Mouse (Mus musculus): ENCODE results near the gene Ccdc9. TPM values are rescaled to one million over a fixed set of nuclear protein-coding genes. Genes with fewer than 3 reads are reported as not detected.

The Ccdc9 gene
- 57.4 and 63.6 TPM in 2 replicates for total RNA-seq (2012; rRNA removed)
- 10 to 100 TPM in 1 of 2 experiments, not detected in 1; 97.1 TPM for polyA plus RNA-seq (2012; ENCODE audit: insufficient read depth in 1 of 2, insufficient read length in 2 of 2, low read depth in 1 of 2, low replicate concordance in 2 of 2, missing spikeins in 1 of 2)

DNA sequence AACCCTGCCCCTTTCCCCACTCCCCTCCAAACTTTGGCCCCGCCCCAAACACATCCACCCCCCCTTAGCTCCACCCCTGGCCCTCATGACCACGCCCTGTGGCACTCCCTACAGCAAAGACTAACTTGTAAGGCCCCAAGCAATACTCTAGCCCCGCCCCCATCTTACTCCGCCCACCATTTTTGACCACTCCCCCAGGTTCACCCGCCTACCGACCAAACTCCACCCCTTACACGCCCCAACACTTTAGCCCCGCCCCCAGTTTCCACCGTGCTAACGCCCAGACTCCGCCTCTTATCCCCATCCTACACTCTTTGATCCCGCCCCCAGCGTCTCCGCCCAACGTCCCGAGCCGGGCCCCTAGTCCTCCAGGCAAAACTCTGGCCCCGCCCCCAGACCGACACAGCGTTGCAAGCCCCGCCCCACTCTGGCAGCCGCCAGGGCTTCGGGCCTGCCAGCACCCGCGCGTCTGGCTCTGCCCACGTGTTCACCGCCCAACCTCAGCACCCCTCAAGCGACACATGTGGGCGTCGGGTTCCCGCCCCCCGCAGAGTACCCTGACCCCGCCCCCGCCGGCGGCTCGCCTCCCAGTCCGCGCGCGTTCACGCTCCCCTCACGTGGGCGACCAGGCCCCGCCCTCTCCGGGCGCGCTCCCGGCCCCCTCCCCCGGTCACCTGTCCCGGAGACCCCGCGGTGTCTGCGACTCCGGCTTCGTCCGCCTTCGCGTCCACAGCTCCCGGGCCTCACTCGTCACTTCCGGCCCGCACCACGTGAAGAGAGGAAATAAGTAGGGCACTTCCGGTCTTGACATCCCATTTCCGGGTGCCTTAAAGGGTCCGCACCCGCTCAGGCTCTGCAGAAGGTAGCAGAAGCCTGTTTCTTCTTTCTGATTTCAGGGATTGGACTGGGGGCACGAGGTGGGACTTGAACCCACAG is at the start of gene Ccdc9:
Gene Ccdc9 (minus strand): TSS at position 770 of the 936 bp plus-strand sequence.
- Histone ChIP-seq H3K9ac (ENCODE audit: control insufficient read depth, low read depth, low read length, poor library complexity, severe bottlenecking) (peak within 1 kb of the TSS; percentile 88), H3K27ac (ENCODE audit: control insufficient read depth, low read depth, low read length) (peak within 1 kb of the TSS; percentile 87), H3K4me1 (ENCODE audit: control insufficient read depth in 1 of 2, insufficient read depth in 2 of 2, low read length in 2 of 2) (peaks cover 0 to 12% of the 10 kb centered on the region in 2 experiments; a peak in 2 of 4 replicates), H3K27me3 (ENCODE audit: control insufficient read depth in 1 of 2, insufficient read depth in 2 of 2, low read length in 2 of 2) (no peaks in the 10 kb centered on the region), H3K36me3 (ENCODE audit: control insufficient read depth in 1 of 2, insufficient read depth in 2 of 2, low read length in 2 of 2) (peaks cover 0 to 6% of the 10 kb centered on the region in 2 experiments; a peak in 3 of 4 replicates), H3K79me2 (ENCODE audit: control insufficient read depth, insufficient read depth, low read length, poor library complexity) (peaks cover 12% of the 10 kb centered on the region), H3K9me3 (replicated peaks; ENCODE audit: insufficient read depth, low read length) (no peaks in the 10 kb centered on the region), H3K4me3 (ENCODE audit: control insufficient read depth in 1 of 2, insufficient read depth in 1 of 2, low read depth in 2 of 2, low read length in 2 of 2) (peak within 1 kb of the TSS; percentile 68 to 77)
- TF ChIP-seq TBP (IDR thresholded peaks at IDR 0.05; ENCODE audit: low read depth, low read length), result peak; percentile 92
- TF ChIP-seq POLR2AphosphoS2 (IDR thresholded peaks at IDR 0.05; ENCODE audit: low read length), result 0 out of 2 replicates have a peak, but pooled peaks have one; percentile 29
- TF ChIP-seq KAT2A (conservative IDR thresholded peaks at IDR 0.05; ENCODE audit: low read depth, low read length), result no peak; the same call in 1 of the 2 replicates
- peak; percentile 89 for TF ChIP-seq HCFC1 (IDR thresholded peaks at IDR 0.05; ENCODE audit: low read depth, low read length)
- no peak for TF ChIP-seq POLR2AphosphoS5 (IDR thresholded peaks at IDR 0.05; ENCODE audit: borderline replicate concordance, low read depth, low read length)
- no peak for TF ChIP-seq GATA1 (IDR thresholded peaks at IDR 0.05; ENCODE audit: low read depth, low read length)
- TF ChIP-seq ZMIZ1 (IDR thresholded peaks at IDR 0.05; ENCODE audit: low read depth, low read length), result no peak
- no peak for TF ChIP-seq ZNF384 (IDR thresholded peaks at IDR 0.05; ENCODE audit: low read depth, low read length)
- TF ChIP-seq TCF12 (IDR thresholded peaks at IDR 0.05; ENCODE audit: low read depth, low read length), result 0 out of 2 replicates have a peak, but pooled peaks have one; percentile 8
- TF ChIP-seq MAZ (IDR thresholded peaks at IDR 0.05; ENCODE audit: low read depth, low read length), result no peak
- TF ChIP-seq SIN3A (IDR thresholded peaks at IDR 0.05; ENCODE audit: low read length), result peak; percentile 93
- peak; percentile 41 to 71; a peak in 2 of 4 replicates for TF ChIP-seq POLR2A (IDR thresholded peaks at IDR 0.05; ENCODE audit: control insufficient read depth in 1 of 2, insufficient read depth in 1 of 2, low read depth in 1 of 2, low read length in 2 of 2, poor library complexity in 1 of 2)
- 0 out of 2 replicates have a peak, but pooled peaks have one; percentile 8 for TF ChIP-seq BHLHE40 (IDR thresholded peaks at IDR 0.05; ENCODE audit: borderline replicate concordance, low read depth, low read length)
- TF ChIP-seq MAX (IDR thresholded peaks at IDR 0.05; ENCODE audit: low read length), result peak; percentile 92
- TF ChIP-seq USF1 (IDR thresholded peaks at IDR 0.05; ENCODE audit: low read depth, low read length), result peak; percentile 91
- TF ChIP-seq MXI1 (IDR thresholded peaks at IDR 0.05; ENCODE audit: low read depth, low read length), result peak; percentile 95
- TF ChIP-seq ELF1 (IDR thresholded peaks at IDR 0.05; ENCODE audit: low read depth, low read length), result peak; percentile 95
- no peak for TF ChIP-seq ZKSCAN1 (IDR thresholded peaks at IDR 0.05; ENCODE audit: low read depth, low read length)
- TF ChIP-seq MYC (IDR thresholded peaks at IDR 0.05; ENCODE audit: low read depth, low read length), result peak; percentile 78; the same call in 1 of the 2 replicates
- TF ChIP-seq RCOR1 (IDR thresholded peaks at IDR 0.05; ENCODE audit: low read depth, low read length), result no peak
- no peak for TF ChIP-seq SMC3 (IDR thresholded peaks at IDR 0.05; ENCODE audit: low read depth, low read length)
- TF ChIP-seq CHD2 (IDR thresholded peaks at IDR 0.05; ENCODE audit: low read length), result no peak
- TF ChIP-seq E2F4 (IDR thresholded peaks at IDR 0.05; ENCODE audit: borderline replicate concordance, low read depth, low read length), result no peak
- peak; percentile 39 for TF ChIP-seq NELFE (IDR thresholded peaks at IDR 0.05; ENCODE audit: low read depth, low read length)
- peak; percentile 98 for DNase-seq (ENCODE audit: low read depth, low spot score)
